Mouse (Mus musculus) small intestine, adult 2 months (tissue): ENCODE measurements around the gene Bag5. TPM values are rescaled to one million over a fixed set of nuclear protein-coding genes. Genes with fewer than 3 reads are reported as not detected.
A peak's percentile ranks its signal among the peaks of the same experiment; 100 is the strongest.

Source experiments
- H3K27ac ChIP-seq: fragments of 200-500 bp; 2 replicates; pipeline ENCODE4 v1.5.1; 2012; ENCODE audit warnings: low read depth, low read length, control low read depth, inconsistent platforms; ENCODE audit not compliant: insufficient read depth
- H3K27me3 ChIP-seq: fragments of 200-500 bp; 2 replicates; pipeline ENCODE4 v1.6.1; 2012; ENCODE audit warnings: mild to moderate bottlenecking, moderate library complexity, low read length, inconsistent platforms; ENCODE audit not compliant: control insufficient read depth, insufficient read depth
- H3K36me3 ChIP-seq: fragments of 200-500 bp; 2 replicates; pipeline ENCODE4 v1.6.1; 2012; ENCODE audit warnings: mild to moderate bottlenecking, low read length, control low read depth, inconsistent platforms; ENCODE audit not compliant: control insufficient read depth, insufficient read depth
- H3K4me1 ChIP-seq: fragments of 200-500 bp; 2 replicates; pipeline ENCODE4 v1.6.1; 2012; ENCODE audit warnings: low read length, inconsistent platforms, mixed read lengths; ENCODE audit not compliant: control insufficient read depth, insufficient read depth, insufficient read length
- H3K4me3 ChIP-seq: fragments of 200-500 bp; 2 replicates; pipeline ENCODE4 v1.5.1; 2012; ENCODE audit warnings: low read depth, mild to moderate bottlenecking, control low read depth, inconsistent platforms, low read length, moderate library complexity
- CTCF ChIP-seq: fragments of 200-500 bp; IDR thresholded peaks from 2 replicates; pipeline ENCODE4 v1.5.1; 2012; ENCODE audit warnings: low read depth, mild to moderate bottlenecking, control low read depth, inconsistent platforms, low read length, moderate library complexity, mixed read lengths; ENCODE audit not compliant: insufficient replicate concordance, insufficient read length; ENCODE audit errors: extremely low read depth
- POLR2A ChIP-seq: fragments of 200-500 bp; IDR thresholded peaks from 2 replicates; pipeline ENCODE4 v1.6.1; 2012; ENCODE audit warnings: low read depth, mild to moderate bottlenecking, control low read depth, inconsistent platforms, low read length, moderate library complexity
- WGBS: fragments of 180-500 bp; shearing (Covaris S2); methylation state at CpG from one replicate; pipeline ENCODE4 v1.1.7; 2018; 5-methylcytosine and 5-hydroxymethylcytosine counted together
- polyA plus RNA-seq: library from polyadenylated mRNA; depleted of rRNA; stranded (reverse); fragments of >200 nt; gene quantifications from 2 replicates; pipeline ENCODE4 v1.2.3, GENCODE M21; 2012

Bag5 gene
- polyA plus RNA-seq, 1 experiment, result 5.5 TPM

- H3K27ac ChIP-seq, result no peak overlapping the region
- H3K36me3 ChIP-seq, result 0 out of 2 replicates have a peak, but pooled peaks cover under 1% of the 10 kb centered on the region
- no peak overlapping the region for H3K4me3 ChIP-seq
- TF ChIP-seq POLR2A, result no peak
- TF ChIP-seq CTCF, result no peak
- H3K27me3 ChIP-seq, result no peaks in the 10 kb centered on the region
- 94% methylated on average over 3 of the region's 3 CpGs for WGBS
- H3K4me1 ChIP-seq, result peaks cover 6% of the 10 kb centered on the region
Observed at GRCm38 (mm10) chr12:111734912-111735311, 21.9 kb upstream of the Bag5 start.

DNA sequence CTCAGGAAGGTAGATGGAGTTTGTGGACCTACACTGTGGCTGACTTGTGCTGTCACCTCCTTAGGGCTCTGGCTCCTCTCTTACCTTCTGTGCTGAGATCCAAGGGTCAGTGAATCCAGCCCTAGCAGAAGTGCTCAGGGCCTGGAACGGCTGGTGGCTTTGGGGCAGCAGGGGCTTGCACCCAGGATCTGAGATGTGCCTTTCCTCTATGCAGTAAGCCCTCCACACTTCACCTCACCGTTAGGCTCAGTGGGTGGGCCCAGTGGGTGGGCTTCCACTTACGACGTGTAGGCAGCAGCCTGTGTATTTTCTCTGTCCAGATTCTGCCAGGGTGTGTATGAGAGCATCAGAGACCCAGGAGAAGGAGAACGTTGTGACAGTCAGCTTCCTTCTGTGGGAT lies 19.9 kb upstream of the Bag5 start:
- Histone ChIP-seq H3K27me3 (no peaks in the 10 kb centered on the region), H3K27ac (no peak overlapping the region), H3K4me3 (no peak overlapping the region), H3K4me1 (peaks cover 6% of the 10 kb centered on the region), H3K36me3 (0 out of 2 replicates have a peak, but pooled peaks cover 2% of the 10 kb centered on the region)
- WGBS, result 70% methylated on average over 5 of the region's 5 CpGs
- no peak for TF ChIP-seq POLR2A
- TF ChIP-seq CTCF, result no peak

GRCm38 (mm10) chr12:111731822-111732807 lies 19.1 kb upstream of the Bag5 start:
- Histone ChIP-seq H3K27ac (no peak overlapping the region), H3K27me3 (no peaks in the 10 kb centered on the region), H3K4me3 (0 out of 2 replicates have a peak overlapping the region, but pooled peaks have one; percentile 6), H3K36me3 (0 out of 2 replicates have a peak, but pooled peaks cover 5% of the 10 kb centered on the region), H3K4me1 (peaks cover 6% of the 10 kb centered on the region)
- 32% methylated on average over 30 of the region's 30 CpGs for WGBS
- peak; percentile 84 for TF ChIP-seq CTCF
- no peak for TF ChIP-seq POLR2A

DNA sequence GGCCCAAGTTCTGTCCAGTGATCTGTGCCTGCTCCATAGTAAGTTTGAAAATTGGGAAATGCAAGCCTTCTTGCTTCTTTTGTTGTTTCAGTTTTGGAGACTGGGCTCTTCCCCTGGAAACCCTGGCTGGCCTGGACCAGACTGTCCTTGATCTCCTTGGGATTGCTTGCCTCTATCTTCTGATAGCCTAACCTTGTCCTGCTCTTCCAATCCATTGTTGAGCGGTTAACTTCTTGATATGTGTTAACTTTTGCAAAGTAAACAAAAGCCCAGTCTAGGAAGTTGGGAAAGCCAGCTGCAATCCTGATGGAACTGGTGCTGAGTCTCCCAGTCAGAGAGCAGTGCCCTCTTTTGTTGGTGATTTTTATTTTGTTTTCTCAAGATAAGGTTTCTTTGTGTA lies 14.9 kb upstream of the Bag5 start:
- WGBS, result 68% methylated on average over 1 of the region's 1 CpGs
- H3K4me1 ChIP-seq, result peaks cover 6% of the 10 kb centered on the region
- no peak overlapping the region for H3K4me3 ChIP-seq
- H3K27me3 ChIP-seq, result no peaks in the 10 kb centered on the region
- H3K36me3 ChIP-seq, result peaks cover 17% of the 10 kb centered on the region
- H3K27ac ChIP-seq, result no peak overlapping the region
- TF ChIP-seq POLR2A (no peak), CTCF (no peak)

DNA sequence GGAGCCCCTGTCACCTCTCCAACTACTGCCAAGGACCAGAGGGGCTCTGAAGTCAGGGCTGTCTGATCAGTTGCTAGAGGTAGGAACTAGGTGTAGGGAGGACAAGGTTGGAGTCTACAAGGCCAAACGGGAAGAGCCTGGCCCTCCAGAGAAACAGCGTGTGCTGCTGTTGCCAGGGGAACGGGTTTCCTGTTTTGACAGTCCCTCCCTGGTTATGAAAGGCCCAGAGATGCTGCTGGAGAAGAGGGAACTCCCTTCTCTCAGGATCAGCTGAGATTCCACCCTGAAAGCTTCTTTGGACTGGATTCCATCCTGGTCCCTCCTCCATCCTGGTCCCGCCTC lies 13.0 kb upstream of the Bag5 start:
- WGBS, result 76% methylated on average over 4 of the region's 4 CpGs

GRCm38 (mm10) chr12:111725338-111726121 lies 12.5 kb upstream of the Bag5 start:
- peaks cover 18% of the 10 kb centered on the region for H3K36me3 ChIP-seq
- no peaks in the 10 kb centered on the region for H3K27me3 ChIP-seq
- TF ChIP-seq POLR2A (no peak), CTCF (no peak)
- H3K4me1 ChIP-seq, result no peaks in the 10 kb centered on the region
- WGBS, result 84% methylated on average over 12 of the region's 12 CpGs
- no peak overlapping the region for H3K4me3 ChIP-seq
- peak overlapping the region; percentile 7; the same call in 1 of the 2 replicates for H3K27ac ChIP-seq

More for the DNA sequence above, 13.0 kb upstream of the Bag5 start:
- Histone ChIP-seq H3K27me3 (no peaks in the 10 kb centered on the region), H3K36me3 (peaks cover 18% of the 10 kb centered on the region), H3K4me1 (no peaks in the 10 kb centered on the region), H3K27ac (peak overlapping the region; percentile 37), H3K4me3 (no peak overlapping the region)
- no peak for TF ChIP-seq POLR2A
